Mouse (Mus musculus) lung, embryonic 16.5 days (tissue): ENCODE measurements around the gene Khsrp. TPM values are rescaled to one million over a fixed set of nuclear protein-coding genes. Genes with fewer than 3 reads are reported as not detected.

Source experiments
- ATAC-seq: fragments of 200-750 bp; cut with Nextera tagmentation; 2 replicates; pipeline ENCODE4 v1.8.0; 2017; ENCODE audit warnings: low read depth, mild to moderate bottlenecking, moderate library complexity
- H3K27ac ChIP-seq: fragments of 300-500 bp; sonication (generic); 2 replicates; pipeline ENCODE4 v1.5.1; 2014; ENCODE audit warnings: mild to moderate bottlenecking, control low read depth, low read length
- H3K27me3 ChIP-seq: fragments of 300-500 bp; sonication (generic); 2 replicates; pipeline ENCODE4 v1.6.1; 2014; ENCODE audit warnings: low read depth, low read length, mixed read lengths; ENCODE audit not compliant: control insufficient read depth, insufficient read depth
- H3K36me3 ChIP-seq: fragments of 300-500 bp; sonication (generic); 2 replicates; pipeline ENCODE4 v1.6.1; 2014; ENCODE audit warnings: low read length; ENCODE audit not compliant: control insufficient read depth, insufficient read depth
- H3K4me1 ChIP-seq: fragments of 300-500 bp; sonication (generic); replicated peaks from 2 replicates; pipeline ENCODE4 v1.6.1; 2014; ENCODE audit warnings: low read length, mixed read lengths; ENCODE audit not compliant: control insufficient read depth, insufficient read depth
- H3K4me2 ChIP-seq: fragments of 300-500 bp; sonication (generic); 2 replicates; pipeline ENCODE4 v1.6.1; 2014; ENCODE audit warnings: low read depth, low read length, control low read depth
- H3K4me3 ChIP-seq: fragments of 300-500 bp; sonication (generic); 2 replicates; pipeline ENCODE4 v1.5.1; 2014; ENCODE audit warnings: mild to moderate bottlenecking, low read length, control low read depth
- H3K9ac ChIP-seq: fragments of 300-500 bp; sonication (generic); 2 replicates; pipeline ENCODE4 v1.6.1; 2014; ENCODE audit warnings: low read length, control low read depth
- H3K9me3 ChIP-seq: fragments of 300-500 bp; sonication (generic); 2 replicates; pipeline ENCODE4 v1.6.1; 2016; ENCODE audit warnings: low read length; ENCODE audit not compliant: control insufficient read depth
- WGBS: fragments of 180-500 bp; shearing (Covaris S2); extraction: QIAGEN DNeasy Blood & Tissue Kit; methylation state at CpG from one replicate; pipeline ENCODE4 v1.1.7; 2014; 5-methylcytosine and 5-hydroxymethylcytosine counted together
- polyA plus RNA-seq: library from polyadenylated mRNA; unstranded; fragments of >200 nt; fragmentation: Nextera tagmentation; extraction: Ambion mirVana; gene quantifications from 2 replicates; pipeline ENCODE4 v1.2.1, GENCODE M21; 2015

The Khsrp gene
- polyA plus RNA-seq, 1 experiment from 2014 or later = 23.7 TPM

- Histone ChIP-seq H3K4me1 (no peaks in the 10 kb centered on the region), H3K36me3 (no peaks in the 10 kb centered on the region), H3K9me3 (no peaks in the 10 kb centered on the region), H3K27me3 (peaks cover 2% of the 10 kb centered on the region; the same call in 1 of the 2 replicates), H3K27ac (no peak within 1 kb of the TSS), H3K9ac (no peak within 1 kb of the TSS), H3K4me3 (no peak within 1 kb of the TSS), H3K4me2 (no peak within 1 kb of the TSS)
- 68% methylated on average over 8 of the region's 8 CpGs for WGBS
- ATAC-seq = no peak
Observed at GRCm38 (mm10) chr17:57041554-57041953, 10.2 kb upstream of the Khsrp start, which contains the start of gene Slc25a41. TSS of gene Slc25a41 (minus strand) at chr17:57041654.

- WGBS = 33% methylated on average over 8 of the region's 8 CpGs
- Histone ChIP-seq H3K9me3 (no peaks in the 10 kb centered on the region), H3K36me3 (no peaks in the 10 kb centered on the region), H3K27me3 (peaks cover 2% of the 10 kb centered on the region; the same call in 1 of the 2 replicates), H3K27ac (no peak overlapping the region), H3K4me2 (no peak overlapping the region), H3K4me3 (no peak overlapping the region), H3K4me1 (no peaks in the 10 kb centered on the region), H3K9ac (no peak overlapping the region)
- no peak for ATAC-seq
Observed at GRCm38 (mm10) chr17:57038978-57039377, 7.7 kb upstream of the Khsrp start.

GRCm38 (mm10) chr17:57032854-57033253 lies 1.5 kb upstream of the Khsrp start:
- no peak overlapping the region for H3K27ac ChIP-seq
- no peak for ATAC-seq
- H3K36me3 ChIP-seq = peaks cover 4% of the 10 kb centered on the region
- H3K4me2 ChIP-seq = no peak overlapping the region
- H3K27me3 ChIP-seq = peaks cover under 1% of the 10 kb centered on the region; the same call in 1 of the 2 replicates
- H3K4me1 ChIP-seq = peaks cover 14% of the 10 kb centered on the region
- WGBS = 89% methylated on average over 4 of the region's 4 CpGs
- no peak overlapping the region for H3K9ac ChIP-seq
- H3K9me3 ChIP-seq = no peaks in the 10 kb centered on the region
- no peak overlapping the region for H3K4me3 ChIP-seq

- ATAC-seq = peak; percentile 96
- H3K4me2 ChIP-seq = peak overlapping the region; percentile 60
- WGBS = under 1% methylated on average over 38 of the region's 38 CpGs
- no peaks in the 10 kb centered on the region for H3K9me3 ChIP-seq
- H3K36me3 ChIP-seq = peaks cover 7% of the 10 kb centered on the region
- peaks cover 14% of the 10 kb centered on the region for H3K4me1 ChIP-seq
- H3K27ac ChIP-seq = peak overlapping the region; percentile 89
- H3K9ac ChIP-seq = peak overlapping the region; percentile 66
- H3K4me3 ChIP-seq = peak overlapping the region; percentile 48
- no peaks in the 10 kb centered on the region for H3K27me3 ChIP-seq
Observed at GRCm38 (mm10) chr17:57031661-57032420, 519 bp upstream of the Khsrp start.

- H3K9ac ChIP-seq = peak overlapping the region; percentile 99
- no peaks in the 10 kb centered on the region for H3K9me3 ChIP-seq
- no peak overlapping the region for H3K27ac ChIP-seq
- WGBS = 24% methylated on average over 8 of the region's 8 CpGs
- H3K36me3 ChIP-seq = peaks cover 24% of the 10 kb centered on the region
- peak overlapping the region; percentile 92 for H3K4me2 ChIP-seq
- ATAC-seq = no peak
- peaks cover 14% of the 10 kb centered on the region for H3K4me1 ChIP-seq
- H3K27me3 ChIP-seq = no peaks in the 10 kb centered on the region
- H3K4me3 ChIP-seq = peak overlapping the region; percentile 89
Observed at GRCm38 (mm10) chr17:57029691-57030090, 1.6 kb downstream of the Khsrp start.

GRCm38 (mm10) chr17:57027471-57027870 lies 3.9 kb downstream of the Khsrp start:
- H3K4me3 ChIP-seq = no peak overlapping the region
- H3K36me3 ChIP-seq = peaks cover 44% of the 10 kb centered on the region
- H3K27me3 ChIP-seq = no peaks in the 10 kb centered on the region
- peaks cover 14% of the 10 kb centered on the region for H3K4me1 ChIP-seq
- 89% methylated on average over 4 of the region's 4 CpGs for whole genome bisulfite sequencing
- H3K9me3 ChIP-seq = no peaks in the 10 kb centered on the region
- ATAC-seq = no peak
- no peak overlapping the region for H3K9ac ChIP-seq
- H3K27ac ChIP-seq = no peak overlapping the region
- no peak overlapping the region for H3K4me2 ChIP-seq

- peaks cover 43% of the 10 kb centered on the region for H3K36me3 ChIP-seq
- no peaks in the 10 kb centered on the region for H3K4me1 ChIP-seq
- no peak overlapping the region for H3K4me2 ChIP-seq
- H3K27ac ChIP-seq = no peak overlapping the region
- H3K9ac ChIP-seq = no peak overlapping the region
- no peak overlapping the region for H3K4me3 ChIP-seq
- no peaks in the 10 kb centered on the region for H3K9me3 ChIP-seq
- ATAC-seq = no peak
- no peaks in the 10 kb centered on the region for H3K27me3 ChIP-seq
- WGBS = 88% methylated on average over 5 of the region's 5 CpGs
Observed at GRCm38 (mm10) chr17:57020960-57021359, 10.4 kb downstream of the Khsrp start.

GRCm38 (mm10) chr17:57019693-57020092 lies 11.6 kb downstream of the Khsrp start:
- H3K36me3 ChIP-seq = peaks cover 31% of the 10 kb centered on the region
- no peaks in the 10 kb centered on the region for H3K9me3 ChIP-seq
- 66% methylated on average over 2 of the region's 2 CpGs for WGBS
- H3K27ac ChIP-seq = no peak overlapping the region
- H3K9ac ChIP-seq = no peak overlapping the region
- H3K4me2 ChIP-seq = no peak overlapping the region
- no peak for ATAC-seq
- no peak overlapping the region for H3K4me3 ChIP-seq
- no peaks in the 10 kb centered on the region for H3K4me1 ChIP-seq
- no peaks in the 10 kb centered on the region for H3K27me3 ChIP-seq

GRCm38 (mm10) chr17:57012245-57012795 lies 19.0 kb downstream of the Khsrp start:
- H3K4me3 ChIP-seq = peak overlapping the region; percentile 67
- ATAC-seq = no peak

More at GRCm38 (mm10) chr17:57012245-57012795, 19.0 kb downstream of the Khsrp start:
- Histone ChIP-seq H3K27me3 (no peaks in the 10 kb centered on the region), H3K4me2 (peak overlapping the region; percentile 79), H3K9ac (peak overlapping the region; percentile 78), H3K4me1 (peaks cover 17% of the 10 kb centered on the region), H3K9me3 (no peaks in the 10 kb centered on the region), H3K36me3 (peaks cover 5% of the 10 kb centered on the region; the same call in 1 of the 2 replicates), H3K27ac (peak overlapping the region; percentile 92)
- WGBS = 64% methylated on average over 13 of the region's 13 CpGs
